Mouse (Mus musculus): ENCODE data around the gene Rngtt. TPM values are rescaled to one million over a fixed set of nuclear protein-coding genes. Genes with fewer than 3 reads are reported as not detected.

Rngtt gene
- polyA plus RNA-seq, 1 experiment from 2014 or later = 29.4 TPM

DNA sequence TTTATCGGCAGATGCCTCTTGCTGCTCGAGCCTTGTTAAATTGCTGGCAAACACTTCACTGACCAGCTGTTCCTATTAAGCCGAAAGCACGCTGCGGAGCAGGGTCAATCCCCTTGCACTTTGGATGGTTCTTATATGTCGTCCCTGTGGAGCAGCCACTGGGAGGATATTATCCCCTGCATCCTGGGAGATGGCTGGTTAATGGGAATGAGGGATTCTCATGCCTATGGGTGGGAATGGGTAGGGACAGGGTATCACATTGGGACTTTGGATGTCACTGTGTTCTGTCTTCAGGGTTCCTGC lies 235.4 kb downstream of the Rngtt start:
- Histone ChIP-seq H3K9me3 (no peaks in the 10 kb centered on the region), H3K27me3 (no peaks in the 10 kb centered on the region), H3K27ac (0 out of 2 replicates have a peak overlapping the region, but pooled peaks have one; percentile 30), H3K4me1 (replicated peaks) (peaks cover 32% of the 10 kb centered on the region), H3K4me2 (no peak overlapping the region), H3K9ac (0 out of 2 replicates have a peak overlapping the region, but pooled peaks have one; percentile 35), H3K36me3 (no peaks in the 10 kb centered on the region), H3K4me3 (no peak overlapping the region)
- peak; percentile 29; the same call in 1 of the 2 replicates for ATAC-seq (ENCODE audit: low FRiP score)
- WGBS = 25% methylated on average over 6 of the region's 6 CpGs

DNA sequence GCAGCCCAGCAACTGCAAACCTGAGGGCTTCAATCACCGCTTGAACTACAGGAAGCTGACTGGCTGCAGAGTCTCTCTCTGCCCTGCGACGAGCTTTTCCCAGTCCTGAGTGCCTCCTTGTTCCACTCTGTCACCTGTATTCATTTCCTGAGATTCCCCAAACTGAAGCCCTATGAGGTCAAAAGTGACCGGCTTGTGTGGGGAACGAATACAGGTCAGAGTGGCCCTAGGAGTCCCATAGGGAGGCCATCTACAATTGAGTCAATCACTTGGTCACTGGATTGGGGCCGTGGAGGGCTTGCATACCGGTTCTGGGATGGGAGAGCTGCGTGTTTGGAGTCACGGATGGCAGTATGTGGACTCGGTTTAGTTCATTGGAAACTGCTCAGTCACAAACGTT lies 236.2 kb downstream of the Rngtt start:
- Histone ChIP-seq H3K27me3 (0 out of 2 replicates have a peak, but pooled peaks cover 1% of the 10 kb centered on the region), H3K4me3 (no peak overlapping the region), H3K27ac (no peak overlapping the region), H3K9ac (no peak overlapping the region), H3K4me1 (replicated peaks) (peaks cover 32% of the 10 kb centered on the region), H3K9me3 (no peaks in the 10 kb centered on the region), H3K4me2 (no peak overlapping the region), H3K36me3 (no peaks in the 10 kb centered on the region)
- WGBS = 86% methylated on average over 11 of the region's 11 CpGs
- no peak for ATAC-seq (ENCODE audit: low FRiP score)

DNA sequence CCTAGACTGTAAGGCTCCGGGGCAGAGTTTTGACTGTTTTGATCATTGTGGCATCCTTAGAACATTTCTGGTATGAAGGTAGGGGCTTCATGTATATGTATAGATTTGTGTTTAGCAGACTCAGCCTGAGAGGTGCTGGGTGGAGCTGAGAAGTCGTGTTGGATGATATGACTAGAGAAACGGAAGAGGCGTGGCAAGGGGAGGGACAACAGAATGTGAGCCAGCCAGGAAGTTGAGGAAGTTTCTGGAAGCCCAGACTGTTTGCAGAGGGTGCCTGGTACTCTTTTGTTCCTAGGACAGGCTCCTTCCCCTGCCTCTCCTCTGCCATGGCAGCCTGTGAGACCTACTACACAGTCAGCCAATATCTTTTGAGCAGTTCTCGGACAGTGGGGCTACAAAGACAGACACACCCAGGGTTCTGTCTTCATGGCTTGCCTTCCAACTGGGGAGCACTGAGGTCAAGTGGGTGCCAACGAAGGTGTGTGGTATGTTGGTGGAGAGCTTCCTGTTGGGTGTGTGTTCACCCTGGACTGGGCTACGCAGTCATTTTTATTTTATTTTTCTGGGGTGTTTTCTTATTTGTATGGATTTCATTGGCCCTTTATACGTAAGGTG lies 237.3 kb downstream of the Rngtt start:
- WGBS = 89% methylated on average over 8 of the region's 8 CpGs
- ATAC-seq (ENCODE audit: low FRiP score) = no peak
- H3K4me2 ChIP-seq = no peak overlapping the region
- no peak overlapping the region for H3K9ac ChIP-seq
- H3K4me1 ChIP-seq (replicated peaks) = peaks cover 32% of the 10 kb centered on the region
- no peaks in the 10 kb centered on the region for H3K9me3 ChIP-seq
- H3K36me3 ChIP-seq = no peaks in the 10 kb centered on the region
- no peak overlapping the region for H3K27ac ChIP-seq
- 0 out of 2 replicates have a peak, but pooled peaks cover 4% of the 10 kb centered on the region for H3K27me3 ChIP-seq
- no peak overlapping the region for H3K4me3 ChIP-seq

DNA sequence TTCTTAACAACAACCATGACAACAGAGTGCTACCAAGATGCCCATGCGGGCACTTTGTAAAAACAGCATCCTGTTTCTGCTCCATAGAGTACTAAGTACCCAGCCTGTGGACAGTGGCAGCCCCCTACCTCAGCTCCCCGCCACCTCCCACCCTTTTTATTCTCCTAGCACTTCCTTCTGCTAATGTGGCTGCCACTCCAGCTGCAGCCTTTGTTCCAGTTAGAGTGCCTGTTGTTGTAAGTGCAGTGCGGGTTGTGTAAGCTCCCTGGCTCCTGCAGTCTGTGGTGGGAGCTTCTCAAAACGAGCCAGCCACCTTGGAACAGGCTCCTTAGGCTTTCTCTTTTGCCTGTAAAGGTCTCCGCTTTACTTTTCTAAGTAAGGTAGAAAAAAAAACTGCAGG lies 239.5 kb downstream of the Rngtt start:
- H3K27ac ChIP-seq = no peak overlapping the region

More for the DNA sequence above, 239.5 kb downstream of the Rngtt start:
- Histone ChIP-seq H3K4me2 (no peak overlapping the region), H3K36me3 (no peaks in the 10 kb centered on the region), H3K4me3 (no peak overlapping the region), H3K9ac (no peak overlapping the region), H3K27me3 (peaks cover 11% of the 10 kb centered on the region; the same call in 1 of the 2 replicates), H3K4me1 (replicated peaks) (peaks cover 43% of the 10 kb centered on the region), H3K9me3 (no peaks in the 10 kb centered on the region)
- no peak for ATAC-seq (ENCODE audit: low FRiP score)
- WGBS = 34% methylated on average over 5 of the region's 5 CpGs

Small RNA genes lying within 50 kb of the gene (microRNA-seq; reads per million reads assigned to microRNA genes)
- not detected for gene Mir8118

Other genes starting within 250 kb of the Rngtt start
- 0.62 and 1.3 TPM in 2 replicates for gene Gabrr2, start 247.3 kb upstream of the Rngtt start, polyA plus RNA-seq (2015; fragmentation: Nextera tagmentation; extraction: Ambion mirVana)
- 0.17 and 0.21 TPM in 2 replicates for gene Gabrr1, start 177.8 kb upstream of the Rngtt start, polyA plus RNA-seq (2015; fragmentation: Nextera tagmentation; extraction: Ambion mirVana)
- 1.3 and 2.4 TPM in 2 replicates for gene Pm20d2, start 120.6 kb upstream of the Rngtt start, polyA plus RNA-seq (2015; fragmentation: Nextera tagmentation; extraction: Ambion mirVana)
- 40.9 and 42.1 TPM in 2 replicates for gene Srsf12, start 101.3 kb upstream of the Rngtt start, polyA plus RNA-seq (2015; fragmentation: Nextera tagmentation; extraction: Ambion mirVana)
- gene Pnrc1, start 20.1 kb upstream of the Rngtt start, polyA plus RNA-seq (2015; fragmentation: Nextera tagmentation; extraction: Ambion mirVana) = 64.9 and 69.5 TPM in 2 replicates